Mouse (Mus musculus) myocyte (in vitro differentiated cells): ENCODE measurements around the gene Lrfn2.

Source experiments
- MAX ChIP-seq: IDR thresholded peaks from one replicate; pipeline ENCODE4 v1.6.1; 2011; ENCODE audit warnings: low read depth, mild to moderate bottlenecking, control low read depth
- MYOG ChIP-seq, 3 experiments: IDR thresholded peaks; one replicate each; pipeline ENCODE4 v1.6.1; 2011; ENCODE audit warnings: control low read depth in 2 of 3, low read depth in 2 of 3, mild to moderate bottlenecking in 2 of 3; ENCODE audit not compliant: insufficient read length in 2 of 3, control insufficient read depth in 1 of 3, insufficient read depth in 1 of 3
- POLR2A ChIP-seq: IDR thresholded peaks from one replicate; pipeline ENCODE4 v1.6.1; 2011; ENCODE audit warnings: low read depth, mild to moderate bottlenecking, control low read depth, moderate library complexity; ENCODE audit not compliant: insufficient read length
- POLR2AphosphoS2 ChIP-seq: IDR thresholded peaks from one replicate; pipeline ENCODE4 v1.6.1; 2011; ENCODE audit warnings: low read depth, control low read depth; ENCODE audit not compliant: insufficient read length
- TCF12 ChIP-seq: IDR thresholded peaks from one replicate; pipeline ENCODE4 v1.6.1; 2011; ENCODE audit warnings: mild to moderate bottlenecking, control low read depth; ENCODE audit not compliant: poor library complexity, insufficient read depth, severe bottlenecking

- TF ChIP-seq POLR2A (no peak), POLR2AphosphoS2 (no peak), TCF12 (no peak), MYOG (IDR thresholded peaks at IDR 0.05; ENCODE audit: control insufficient read depth in 1 of 3, insufficient read depth in 1 of 3, insufficient read length in 2 of 3, low read depth in 2 of 3) (no peak), MAX (no peak)
Observed at GRCm38 (mm10) chr17:49031790-49032189, 99.6 kb downstream of the Lrfn2 start.
